Mouse (Mus musculus) MEL (cell line): ENCODE results near the gene Tspan4.

Source experiments
- CTCF ChIP-seq, 3 experiments: IDR thresholded peaks in 2 of 3; conservative IDR thresholded peaks in 1 of 3; 2 replicates each; pipeline ENCODE4 v1.5.1; 2011 to 2012; ENCODE audit warnings: low read length in 3 of 3, low read depth in 2 of 3, mild to moderate bottlenecking in 2 of 3, improper control_type of control experiment in 1 of 3, inconsistent platforms in 1 of 3, mixed read lengths in 1 of 3, moderate library complexity in 1 of 3; ENCODE audit not compliant: control insufficient read depth in 1 of 3, insufficient read depth in 1 of 3, poor library complexity in 1 of 3, severe bottlenecking in 1 of 3
- E2F4 ChIP-seq: IDR thresholded peaks from 2 replicates; pipeline ENCODE4 v1.6.1; 2011; ENCODE audit warnings: low read depth, low read length, improper control_type of control experiment, borderline replicate concordance
- EP300 ChIP-seq, 2 experiments: IDR thresholded peaks; 2 replicates each; pipeline ENCODE4 v1.6.1; 2011; ENCODE audit warnings: improper control_type of control experiment in 2 of 2, low read length in 2 of 2, low read depth in 1 of 2, mild to moderate bottlenecking in 1 of 2
- HCFC1 ChIP-seq: IDR thresholded peaks from 2 replicates; pipeline ENCODE4 v1.6.1; 2012; ENCODE audit warnings: low read depth, mild to moderate bottlenecking, inconsistent platforms, low read length, improper control_type of control experiment, moderate library complexity
- JUND ChIP-seq: IDR thresholded peaks from 2 replicates; pipeline ENCODE4 v1.6.1; 2011; ENCODE audit warnings: low read depth, mild to moderate bottlenecking, improper control_type of control experiment, low read length
- KAT2A ChIP-seq: conservative IDR thresholded peaks from 2 replicates; pipeline ENCODE4 v1.6.1; 2012; ENCODE audit warnings: low read depth, low read length, improper control_type of control experiment, inconsistent platforms
- POLR2A ChIP-seq, 2 experiments: IDR thresholded peaks; 2 replicates each; pipeline ENCODE4 v1.6.1; 2011 to 2012; ENCODE audit warnings: low read length in 2 of 2, mild to moderate bottlenecking in 2 of 2, control low read depth in 1 of 2, improper control_type of control experiment in 1 of 2, low read depth in 1 of 2, moderate library complexity in 1 of 2; ENCODE audit not compliant: control insufficient read depth in 1 of 2, insufficient read depth in 1 of 2, poor library complexity in 1 of 2
- RCOR1 ChIP-seq: IDR thresholded peaks from 2 replicates; pipeline ENCODE4 v1.6.1; 2012; ENCODE audit warnings: low read depth, mild to moderate bottlenecking, inconsistent platforms, low read length, improper control_type of control experiment
- TCF12 ChIP-seq: IDR thresholded peaks from 2 replicates; pipeline ENCODE4 v1.6.1; 2014; ENCODE audit warnings: low read depth, mild to moderate bottlenecking, inconsistent platforms, low read length, improper control_type of control experiment, moderate library complexity
- UBTF ChIP-seq: IDR thresholded peaks from 2 replicates; pipeline ENCODE4 v1.6.1; 2012; ENCODE audit warnings: low read depth, mild to moderate bottlenecking, inconsistent platforms, low read length, improper control_type of control experiment, moderate library complexity, borderline replicate concordance; ENCODE audit not compliant: insufficient read depth
- USF1 ChIP-seq: IDR thresholded peaks from 2 replicates; pipeline ENCODE4 v1.6.1; 2014; ENCODE audit warnings: low read depth, mild to moderate bottlenecking, inconsistent platforms, low read length, improper control_type of control experiment, moderate library complexity
- ZC3H11A ChIP-seq: IDR thresholded peaks from 2 replicates; pipeline ENCODE4 v1.6.1; 2012; ENCODE audit warnings: low read depth, mild to moderate bottlenecking, inconsistent platforms, low read length, improper control_type of control experiment

- TF ChIP-seq EP300 (IDR thresholded peaks at IDR 0.05; ENCODE audit: low read depth in 1 of 2, low read length in 2 of 2) (no peak), CTCF (IDR thresholded peaks at IDR 0.05 in 2 of 3, conservative IDR thresholded peaks at IDR 0.05 in 1 of 3; ENCODE audit: control insufficient read depth in 1 of 3, insufficient read depth in 1 of 3, low read depth in 2 of 3, low read length in 3 of 3, poor library complexity in 1 of 3, severe bottlenecking in 1 of 3) (no peak), POLR2A (IDR thresholded peaks at IDR 0.05; ENCODE audit: control insufficient read depth in 1 of 2, insufficient read depth in 1 of 2, low read depth in 1 of 2, low read length in 2 of 2, poor library complexity in 1 of 2) (no peak), E2F4 (no peak), ZC3H11A (no peak), USF1 (no peak), RCOR1 (no peak), KAT2A (no peak), TCF12 (no peak), UBTF (no peak), HCFC1 (no peak), JUND (no peak)
Observed at GRCm38 (mm10) chr7:141426948-141427730, 47.9 kb upstream of the Tspan4 start.
